Mouse (Mus musculus) urinary bladder, postnatal 25 days (tissue): ENCODE data around the gene Megf11.

Experiments
- DNase-seq: peaks from one replicate; pipeline ENCODE4 v3.0.0; 2022; ENCODE audit warnings: low spot score

The Megf11 gene

GRCm38 (mm10) chr9:64393914-64394596, 8.6 kb downstream of the Megf11 start:
- DNase-seq = peak; percentile 78

GRCm38 (mm10) chr9:64395238-64395920, 10.0 kb downstream of the Megf11 start:
- no peak for DNase-seq

- no peak for DNase-seq
Measured at GRCm38 (mm10) chr9:64397108-64397507, 11.7 kb downstream of the Megf11 start.

GRCm38 (mm10) chr9:64399121-64399520, 13.7 kb downstream of the Megf11 start:
- no peak for DNase-seq

- DNase-seq = no peak
Measured at GRCm38 (mm10) chr9:64402141-64402540, 16.7 kb downstream of the Megf11 start.

GRCm38 (mm10) chr9:64406841-64407240, 21.4 kb downstream of the Megf11 start:
- no peak for DNase-seq

GRCm38 (mm10) chr9:64407390-64407970, 22.1 kb downstream of the Megf11 start:
- no peak for DNase-seq

- no peak for DNase-seq
Measured at GRCm38 (mm10) chr9:64408821-64409220, 23.4 kb downstream of the Megf11 start.

- no peak for DNase-seq
Measured at GRCm38 (mm10) chr9:64420471-64420870, 35.0 kb downstream of the Megf11 start.

GRCm38 (mm10) chr9:64421986-64422616, 36.7 kb downstream of the Megf11 start:
- no peak for DNase-seq

- no peak for DNase-seq
Measured at GRCm38 (mm10) chr9:64423912-64424311, 38.5 kb downstream of the Megf11 start.

- no peak for DNase-seq
Measured at GRCm38 (mm10) chr9:64436121-64436520, 50.7 kb downstream of the Megf11 start.

GRCm38 (mm10) chr9:64440101-64440500, 54.7 kb downstream of the Megf11 start:
- DNase-seq = no peak

GRCm38 (mm10) chr9:64445981-64446380, 60.6 kb downstream of the Megf11 start:
- DNase-seq = no peak

- no peak for DNase-seq
Measured at GRCm38 (mm10) chr9:64447070-64447469, 61.6 kb downstream of the Megf11 start.

GRCm38 (mm10) chr9:64447522-64447921, 62.1 kb downstream of the Megf11 start:
- no peak for DNase-seq

GRCm38 (mm10) chr9:64452769-64453168, 67.3 kb downstream of the Megf11 start:
- DNase-seq = no peak

- DNase-seq = no peak
Measured at GRCm38 (mm10) chr9:64454196-64454595, 68.8 kb downstream of the Megf11 start.

GRCm38 (mm10) chr9:64455910-64456309, 70.5 kb downstream of the Megf11 start:
- no peak for DNase-seq

GRCm38 (mm10) chr9:64457596-64457995, 72.2 kb downstream of the Megf11 start:
- DNase-seq = no peak

GRCm38 (mm10) chr9:64461568-64462308, 76.3 kb downstream of the Megf11 start:
- no peak for DNase-seq

GRCm38 (mm10) chr9:64462870-64463269, 77.4 kb downstream of the Megf11 start:
- DNase-seq = no peak
